Mouse (Mus musculus): ENCODE data around the gene Fopnl. TPM values are rescaled to one million over a fixed set of nuclear protein-coding genes. Genes with fewer than 3 reads are reported as not detected.

Gene Fopnl
- polyA plus RNA-seq, 1 experiment from 2014 or later, result 160 TPM

- 44% methylated on average over 4 of the region's 4 CpGs for WGBS
- Histone ChIP-seq H3K27me3 (ENCODE audit: insufficient read depth, low read length) (no peaks in the 10 kb centered on the region), H3K9ac (no peak overlapping the region), H3K4me3 (ENCODE audit: low read depth, low read length) (no peak overlapping the region), H3K4me1 (ENCODE audit: insufficient read depth) (no peaks in the 10 kb centered on the region), H3K27ac (ENCODE audit: low read depth) (no peak overlapping the region), H3K4me2 (no peak overlapping the region), H3K9me3 (ENCODE audit: low read depth, low read length) (no peaks in the 10 kb centered on the region), H3K36me3 (ENCODE audit: insufficient read depth) (no peaks in the 10 kb centered on the region)
- TF ChIP-seq CTCF (IDR thresholded peaks at IDR 0.05; ENCODE audit: low read depth), result no peak
- DNase-seq (peak; percentile 24), ATAC-seq (ENCODE audit: insufficient read depth) (no peak)
Measured at GRCm38 (mm10) chr16:14272374-14272965, 44.7 kb downstream of the Fopnl start.

- DNase-seq (peak; percentile 15), ATAC-seq (ENCODE audit: insufficient read depth) (no peak)
- Histone ChIP-seq H3K9me3 (ENCODE audit: low read depth, low read length) (no peaks in the 10 kb centered on the region), H3K27me3 (ENCODE audit: insufficient read depth, low read length) (no peaks in the 10 kb centered on the region), H3K4me1 (ENCODE audit: insufficient read depth) (no peaks in the 10 kb centered on the region), H3K36me3 (ENCODE audit: insufficient read depth) (no peaks in the 10 kb centered on the region), H3K4me2 (no peak overlapping the region), H3K4me3 (ENCODE audit: low read depth, low read length) (no peak overlapping the region), H3K27ac (ENCODE audit: low read depth) (no peak overlapping the region), H3K9ac (no peak overlapping the region)
- TF ChIP-seq CTCF (IDR thresholded peaks at IDR 0.05; ENCODE audit: low read depth), result no peak
- WGBS, result 12% methylated on average over 4 of the region's 4 CpGs
Measured at GRCm38 (mm10) chr16:14265203-14265920, 51.8 kb downstream of the Fopnl start.

- no peaks in the 10 kb centered on the region for H3K36me3 ChIP-seq (ENCODE audit: insufficient read depth)
- 56% methylated on average over 2 of the region's 2 CpGs for WGBS
- H3K4me1 ChIP-seq (ENCODE audit: insufficient read depth), result no peaks in the 10 kb centered on the region
- no peaks in the 10 kb centered on the region for H3K27me3 ChIP-seq (ENCODE audit: insufficient read depth, low read length)
- DNase-seq (no peak), ATAC-seq (ENCODE audit: insufficient read depth) (no peak)
- no peak overlapping the region for H3K4me3 ChIP-seq (ENCODE audit: low read depth, low read length)
- no peak for TF ChIP-seq CTCF (IDR thresholded peaks at IDR 0.05; ENCODE audit: low read depth)
- no peak overlapping the region for H3K27ac ChIP-seq (ENCODE audit: low read depth)
- no peaks in the 10 kb centered on the region for H3K9me3 ChIP-seq (ENCODE audit: low read depth, low read length)
- no peak overlapping the region for H3K4me2 ChIP-seq
- H3K9ac ChIP-seq, result no peak overlapping the region
Measured at GRCm38 (mm10) chr16:14264504-14264903, 52.7 kb downstream of the Fopnl start.

- Histone ChIP-seq H3K27me3 (ENCODE audit: insufficient read depth, low read length) (no peaks in the 10 kb centered on the region), H3K9me3 (ENCODE audit: low read depth, low read length) (no peaks in the 10 kb centered on the region), H3K36me3 (ENCODE audit: insufficient read depth) (no peaks in the 10 kb centered on the region), H3K4me1 (ENCODE audit: insufficient read depth) (no peaks in the 10 kb centered on the region), H3K9ac (no peak overlapping the region), H3K4me3 (ENCODE audit: low read depth, low read length) (no peak overlapping the region), H3K4me2 (no peak overlapping the region), H3K27ac (ENCODE audit: low read depth) (no peak overlapping the region)
- no peak for ATAC-seq (ENCODE audit: insufficient read depth)
- DNase-seq, result no peak
- TF ChIP-seq CTCF (IDR thresholded peaks at IDR 0.05; ENCODE audit: low read depth), result no peak
- 87% methylated on average over 6 of the region's 6 CpGs for WGBS
Measured at GRCm38 (mm10) chr16:14263241-14263640, 54.0 kb downstream of the Fopnl start.

- DNase-seq, result no peak
- H3K9ac ChIP-seq, result no peak overlapping the region
- 57% methylated on average over 1 of the region's 1 CpGs for WGBS
- H3K9me3 ChIP-seq (ENCODE audit: low read depth, low read length), result no peaks in the 10 kb centered on the region
- peak overlapping the region; percentile 66 for H3K27ac ChIP-seq (ENCODE audit: low read depth)
- no peaks in the 10 kb centered on the region for H3K27me3 ChIP-seq (ENCODE audit: insufficient read depth, low read length)
- H3K36me3 ChIP-seq (ENCODE audit: insufficient read depth), result no peaks in the 10 kb centered on the region
- H3K4me1 ChIP-seq (ENCODE audit: insufficient read depth), result no peaks in the 10 kb centered on the region
- no peak overlapping the region for H3K4me2 ChIP-seq
- TF ChIP-seq CTCF (IDR thresholded peaks at IDR 0.05; ENCODE audit: low read depth), result no peak
- no peak overlapping the region for H3K4me3 ChIP-seq (ENCODE audit: low read depth, low read length)
- ATAC-seq (ENCODE audit: insufficient read depth), result peak; percentile 55; the same call in 1 of the 2 replicates
Measured at GRCm38 (mm10) chr16:14262410-14262809, 54.8 kb downstream of the Fopnl start.

- 21% methylated on average over 2 of the region's 2 CpGs for WGBS
- no peak overlapping the region for H3K4me3 ChIP-seq (ENCODE audit: low read depth, low read length)
- H3K4me2 ChIP-seq, result no peak overlapping the region
- H3K9me3 ChIP-seq (ENCODE audit: low read depth, low read length), result no peaks in the 10 kb centered on the region
- H3K36me3 ChIP-seq (ENCODE audit: insufficient read depth), result no peaks in the 10 kb centered on the region
- no peak overlapping the region for H3K27ac ChIP-seq (ENCODE audit: low read depth)
- H3K9ac ChIP-seq, result no peak overlapping the region
- no peaks in the 10 kb centered on the region for H3K27me3 ChIP-seq (ENCODE audit: insufficient read depth, low read length)
- DNase-seq, result peak; percentile 25
- no peak for TF ChIP-seq CTCF (IDR thresholded peaks at IDR 0.05; ENCODE audit: low read depth)
- H3K4me1 ChIP-seq (ENCODE audit: insufficient read depth), result no peaks in the 10 kb centered on the region
- 0 out of 2 replicates have a peak, but pooled peaks have one; percentile 26 for ATAC-seq (ENCODE audit: insufficient read depth)
Measured at GRCm38 (mm10) chr16:14258856-14259255, 58.3 kb downstream of the Fopnl start.

- ATAC-seq (ENCODE audit: insufficient read depth) (no peak), DNase-seq (no peak)
- H3K4me2 ChIP-seq, result no peak overlapping the region
- no peak overlapping the region for H3K27ac ChIP-seq (ENCODE audit: low read depth)
- H3K27me3 ChIP-seq (ENCODE audit: insufficient read depth, low read length), result no peaks in the 10 kb centered on the region
- H3K9ac ChIP-seq, result no peak overlapping the region
- TF ChIP-seq CTCF (IDR thresholded peaks at IDR 0.05; ENCODE audit: low read depth), result no peak
- H3K4me1 ChIP-seq (ENCODE audit: insufficient read depth), result no peaks in the 10 kb centered on the region
- no peak overlapping the region for H3K4me3 ChIP-seq (ENCODE audit: low read depth, low read length)
- H3K36me3 ChIP-seq (ENCODE audit: insufficient read depth), result no peaks in the 10 kb centered on the region
- no peaks in the 10 kb centered on the region for H3K9me3 ChIP-seq (ENCODE audit: low read depth, low read length)
- 69% methylated on average over 3 of the region's 3 CpGs for WGBS
Measured at GRCm38 (mm10) chr16:14253586-14253985, 63.6 kb downstream of the Fopnl start.
